Mouse (Mus musculus) granulocyte monocyte progenitor cell, adult 5-6 weeks (primary cell): ENCODE data around the gene Il1rl2. TPM values are rescaled to one million over a fixed set of nuclear protein-coding genes. Genes with fewer than 3 reads are reported as not detected.
A peak's percentile ranks its signal among the peaks of the same experiment; 100 is the strongest.

Experiments
- ATAC-seq: replicated peaks from 2 replicates; pipeline ENCODE4 v1.8.0; 2016; ENCODE audit warnings: mild to moderate bottlenecking, moderate TSS enrichment, inconsistent platforms; ENCODE audit not compliant: poor library complexity, severe bottlenecking
- total RNA-seq, 2 experiments: library from RNA; stranded (forward) in 1 of 2; stranded (reverse) in 1 of 2; fragments of 200-712, 200-1000 nt in 1 of 2; fragments of >200 nt in 1 of 2; fragmentation: Nextera tagmentation in 1 of 2; gene quantifications; 2 replicates each; pipeline ENCODE4 v1.2.3; 2014 to 2017

The Il1rl2 gene
- total RNA-seq, 2 experiments from 2014 or later, result 8.7 to 14.5 TPM

- no peak for ATAC-seq
These were observed 50.7 kb downstream of the Il1rl2 start for GRCm38 (mm10) chr1:40375148-40375547.

- ATAC-seq, result no peak
These were observed 52.3 kb downstream of the Il1rl2 start for GRCm38 (mm10) chr1:40376745-40377144.

GRCm38 (mm10) chr1:40378794-40379193, 54.4 kb downstream of the Il1rl2 start:
- peak; percentile 61 for ATAC-seq

DNA sequence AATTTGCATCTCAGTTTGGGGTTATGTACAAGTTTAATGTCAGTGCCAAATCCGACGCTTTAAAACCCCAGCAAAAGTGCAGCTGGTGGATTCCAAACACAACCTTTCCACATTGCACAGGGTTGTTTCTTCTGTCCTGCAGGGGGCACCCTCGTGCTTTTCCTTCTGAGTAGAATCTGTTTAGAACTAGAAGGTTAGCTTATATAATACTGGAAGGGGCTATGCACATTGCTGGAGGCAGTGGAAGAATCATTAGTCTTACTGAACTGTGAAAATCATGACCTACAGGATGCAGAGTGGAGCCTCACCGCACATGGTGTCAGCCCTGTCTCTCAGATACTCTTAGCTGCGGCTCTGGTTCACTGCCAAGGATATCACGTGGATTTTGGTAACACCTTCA, 55.7 kb downstream of the Il1rl2 start:
- peak; percentile 66 for ATAC-seq

- ATAC-seq, result peak; percentile 16; the same call in 1 of the 2 replicates
These were observed 56.6 kb downstream of the Il1rl2 start for GRCm38 (mm10) chr1:40380990-40381389.

GRCm38 (mm10) chr1:40382841-40383240, 58.4 kb downstream of the Il1rl2 start:
- no peak for ATAC-seq

GRCm38 (mm10) chr1:40384931-40385545, 60.6 kb downstream of the Il1rl2 start:
- no peak for ATAC-seq

- peak; percentile 89 for ATAC-seq
These were observed 67.0 kb downstream of the Il1rl2 start for GRCm38 (mm10) chr1:40391374-40391773.

DNA sequence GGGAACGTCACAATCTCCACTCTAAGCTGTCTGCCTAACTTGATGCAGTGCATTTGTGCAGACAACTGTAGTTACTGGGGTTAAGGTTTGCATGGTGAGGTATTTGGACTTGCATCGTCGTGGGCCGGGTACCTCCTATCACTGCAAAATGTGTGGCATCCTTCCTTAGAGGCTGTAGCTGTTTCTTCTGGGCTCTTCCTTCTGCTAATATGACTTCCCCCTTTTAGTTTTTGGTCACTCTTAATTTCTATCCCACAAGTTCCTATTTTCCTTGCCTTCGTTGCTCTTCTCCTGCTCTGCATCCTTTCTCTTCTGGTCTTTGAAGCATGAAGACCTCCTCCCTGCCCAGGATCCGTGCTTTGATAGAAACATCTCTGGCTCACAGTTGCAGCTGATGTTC, 68.1 kb downstream of the Il1rl2 start:
- ATAC-seq, result peak; percentile 55

DNA sequence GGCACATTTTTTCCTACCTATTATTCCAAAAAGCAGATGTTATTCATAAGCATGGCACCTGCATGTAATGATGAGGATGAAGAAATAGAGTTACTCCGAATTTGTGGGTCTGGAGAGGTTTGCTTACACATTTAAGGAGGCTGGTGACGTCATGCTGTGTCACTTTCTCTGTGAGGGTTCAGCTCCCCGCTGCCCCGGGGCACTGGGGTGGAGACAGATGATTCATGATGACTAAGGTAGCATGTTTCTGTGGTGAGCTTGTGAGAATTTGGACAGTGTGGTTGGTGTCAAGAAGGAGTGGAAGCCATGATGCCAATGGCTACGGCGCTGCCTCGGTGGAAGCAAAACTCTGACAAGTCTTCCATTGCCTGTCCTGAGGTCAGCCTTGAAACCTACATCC, 68.8 kb downstream of the Il1rl2 start:
- ATAC-seq, result peak; percentile 31; the same call in 1 of the 2 replicates

DNA sequence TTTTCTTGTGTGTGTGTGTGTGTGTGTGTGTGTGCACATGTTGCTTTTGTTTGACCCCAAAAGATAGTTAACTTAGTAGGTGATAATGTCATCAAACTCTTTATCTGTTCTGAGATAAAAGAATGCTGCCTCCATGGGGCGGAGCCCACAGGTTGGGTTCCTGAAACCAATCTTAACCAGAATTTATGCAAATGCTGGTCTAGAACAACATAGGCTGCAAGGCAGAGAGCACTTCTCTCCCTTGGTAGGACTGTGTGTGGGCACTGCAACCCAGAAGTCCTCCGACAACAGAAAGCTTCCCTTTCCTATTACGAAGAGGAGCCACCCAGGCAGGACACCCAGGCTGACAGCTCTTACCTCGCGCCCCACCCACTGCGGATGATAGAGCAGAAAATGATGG, 75.2 kb downstream of the Il1rl2 start:
- ATAC-seq, result no peak

DNA sequence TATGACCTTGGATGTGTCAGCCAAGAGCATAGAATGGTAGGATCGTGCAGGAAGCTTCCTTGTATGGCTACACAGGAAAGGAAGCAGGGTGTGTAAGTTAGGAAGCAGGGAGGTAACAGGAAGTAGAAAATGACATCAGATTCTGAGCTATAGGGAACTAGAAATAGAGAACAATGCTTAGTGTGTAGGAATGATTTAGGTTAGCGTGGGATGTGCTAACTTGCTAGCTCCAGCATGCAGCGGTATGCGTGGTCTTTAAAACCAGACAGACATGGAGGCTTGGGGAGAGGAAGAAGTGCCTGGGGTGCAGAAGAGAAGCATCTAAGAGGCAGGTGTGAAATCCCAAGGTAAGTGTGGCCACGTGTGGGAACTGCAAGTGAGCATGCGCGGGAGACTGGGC, 80.3 kb downstream of the Il1rl2 start:
- peak; percentile 96 for ATAC-seq

DNA sequence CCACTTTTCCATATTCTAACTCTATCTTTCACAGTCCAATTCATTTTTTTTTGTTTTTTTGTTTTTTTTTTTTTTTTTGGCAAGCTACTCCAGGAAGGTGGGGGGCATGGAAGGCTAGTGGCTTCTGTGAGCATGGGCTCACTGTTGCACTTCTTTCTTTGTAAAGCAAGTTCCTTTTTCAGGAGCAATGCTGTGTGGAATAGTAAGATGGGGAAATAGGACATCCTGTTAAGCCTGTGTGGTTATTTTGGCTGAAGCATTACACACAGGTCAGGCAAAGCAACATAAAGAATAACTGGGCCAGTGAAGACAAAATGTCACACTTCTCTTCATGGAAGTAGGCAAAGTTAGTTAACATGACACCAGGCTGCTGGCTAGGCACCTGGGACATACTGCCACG, 85.5 kb downstream of the Il1rl2 start:
- ATAC-seq, result peak; percentile 97

- no peak for ATAC-seq
These were observed 88.6 kb downstream of the Il1rl2 start for GRCm38 (mm10) chr1:40413039-40413438.

DNA sequence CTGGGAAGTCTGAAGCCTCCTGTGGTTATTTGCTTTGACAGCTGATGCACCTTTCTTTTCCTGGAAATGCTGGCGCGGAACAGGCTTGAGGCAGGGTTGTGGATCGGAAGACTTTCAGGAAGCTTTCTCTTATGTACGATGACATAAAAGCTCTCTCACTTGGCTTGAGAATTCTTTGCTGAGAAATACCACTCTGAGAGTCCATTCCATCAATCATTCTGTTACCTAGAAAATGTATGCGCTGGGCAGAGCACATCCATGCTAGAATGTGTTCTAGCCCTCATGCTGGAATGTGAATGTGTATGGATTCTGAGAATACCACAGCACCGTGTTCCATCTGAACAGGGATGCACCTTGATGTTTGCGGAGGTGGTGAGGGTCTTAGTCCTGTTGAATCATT, 89.9 kb downstream of the Il1rl2 start:
- no peak for ATAC-seq

DNA sequence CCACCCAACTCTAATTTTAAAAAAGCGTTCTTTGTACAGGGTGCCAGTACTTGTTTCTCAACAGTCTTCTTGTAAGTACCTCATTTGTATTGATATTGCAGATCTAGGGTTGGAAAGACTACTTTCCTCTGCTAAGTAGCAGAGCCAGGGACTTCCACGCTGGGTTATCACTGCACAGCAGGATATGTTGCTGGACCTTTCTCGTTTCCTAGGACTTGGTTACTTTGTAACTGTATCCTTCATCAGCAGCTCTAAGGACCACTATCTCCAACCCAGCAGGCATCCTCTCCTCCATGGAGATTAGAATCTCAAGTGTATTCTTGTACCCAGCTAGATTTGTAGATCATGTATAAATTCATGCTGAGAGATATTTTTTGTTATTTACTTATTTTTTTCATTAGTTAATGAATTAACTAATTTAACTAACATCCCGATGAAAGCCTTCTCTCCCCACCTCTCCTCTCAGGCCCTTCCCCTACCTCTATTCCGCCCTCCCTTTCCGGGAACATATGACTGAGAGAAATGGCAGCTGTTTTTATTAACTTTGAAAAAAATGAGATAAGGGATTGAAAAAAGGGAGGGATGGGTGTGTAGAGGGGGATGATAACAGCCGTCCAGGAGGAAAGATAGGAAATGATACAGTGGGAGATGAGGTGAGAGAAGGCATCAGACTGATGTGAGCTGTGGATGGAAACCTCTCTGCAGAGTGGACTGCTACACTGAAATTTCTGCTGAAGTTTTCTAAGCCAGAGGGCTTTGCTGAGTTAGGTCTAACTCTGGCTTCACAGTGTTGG, 90.7 kb downstream of the Il1rl2 start:
- no peak for ATAC-seq

DNA sequence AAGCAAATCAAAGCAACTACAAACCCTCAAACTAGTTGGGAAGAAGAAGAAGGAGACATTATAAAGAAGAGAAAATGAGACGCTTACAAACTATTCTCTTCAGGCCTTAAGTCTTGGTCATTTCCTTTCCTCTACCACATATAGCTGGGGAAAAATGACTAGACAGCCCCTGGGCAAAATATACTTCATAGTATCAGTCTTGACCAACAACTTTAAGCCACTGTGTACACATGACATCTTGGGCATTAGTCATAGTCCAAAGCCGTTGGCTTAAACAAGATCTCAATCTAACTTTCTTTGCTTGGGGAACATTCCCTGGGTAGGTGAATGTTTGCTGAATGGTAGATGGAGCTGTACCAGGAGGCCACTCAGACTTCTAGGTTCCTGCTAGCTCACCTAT, 92.6 kb downstream of the Il1rl2 start:
- ATAC-seq, result no peak

Other genes with a start within 250 kb of the Il1rl2 start
- gene Il1r1, start 99.5 kb upstream of the Il1rl2 start, total RNA-seq (2014; fragmentation: Nextera tagmentation), result 3.0 and 3.1 TPM in 2 replicates
- gene Il1r1, start 99.5 kb upstream of the Il1rl2 start, total RNA-seq (2017), result 2.2 and 2.7 TPM in 2 replicates
- 1.1 and 3.3 TPM in 2 replicates for gene Il1rl1, start 105.0 kb downstream of the Il1rl2 start, total RNA-seq (2014; fragmentation: Nextera tagmentation)
- 2.0 and 2.1 TPM in 2 replicates for gene Il1rl1, start 105.0 kb downstream of the Il1rl2 start, total RNA-seq (2017)
- 2.8 TPM in 1 of 2 replicates, not detected in the other for gene Il18r1, start 140.9 kb downstream of the Il1rl2 start, total RNA-seq (2014; fragmentation: Nextera tagmentation)
- gene Il18r1, start 140.9 kb downstream of the Il1rl2 start, total RNA-seq (2017), result 0.82 and 1.6 TPM in 2 replicates
- 7.3 and 8.7 TPM in 2 replicates for gene Il18rap, start 190.8 kb downstream of the Il1rl2 start, total RNA-seq (2014; fragmentation: Nextera tagmentation)
- 9.0 and 15.9 TPM in 2 replicates for gene Il18rap, start 190.8 kb downstream of the Il1rl2 start, total RNA-seq (2017)